Mouse (Mus musculus): ENCODE measurements around the gene Pomgnt2. TPM values are rescaled to one million over a fixed set of nuclear protein-coding genes. Genes with fewer than 3 reads are reported as not detected.

Pomgnt2 gene
- total and polyA plus RNA-seq, 3 experiments: not detected

DNA sequence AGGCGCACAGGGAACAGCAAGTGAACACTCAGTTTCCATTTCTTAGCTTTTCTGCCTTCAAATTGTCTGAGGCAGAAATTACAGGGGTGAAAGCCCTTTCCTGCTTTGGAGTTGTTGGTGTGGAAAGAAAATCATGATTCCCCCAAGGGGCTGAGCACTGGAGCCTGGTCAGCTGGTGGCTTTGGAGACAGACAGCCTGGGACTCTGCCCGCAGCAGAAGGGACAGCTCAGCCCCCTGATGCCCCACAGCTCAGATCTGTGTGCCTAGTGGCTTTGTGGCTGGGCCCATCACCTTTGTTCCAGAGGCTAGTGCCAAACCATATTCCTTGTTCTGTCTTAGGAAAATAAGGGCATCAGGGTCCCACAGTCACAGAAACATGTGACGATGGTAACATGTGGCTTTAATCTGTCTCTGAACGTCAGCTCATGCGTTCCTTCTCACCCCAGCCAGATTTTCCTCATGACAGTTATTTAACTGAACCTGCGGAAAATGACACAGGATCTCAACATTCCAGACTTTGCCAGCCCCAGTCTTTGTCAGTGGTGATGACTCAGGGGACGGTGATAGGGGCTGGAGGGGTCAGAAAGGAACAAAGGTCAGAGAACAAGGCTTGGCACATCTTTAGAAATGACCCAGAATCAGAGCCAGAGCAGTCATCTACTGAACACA lies 36.8 kb downstream of the Pomgnt2 start:
- no peak for DNase-seq (ENCODE audit: extremely low read depth)
- Histone ChIP-seq H3K79me2 (replicated peaks; ENCODE audit: control insufficient read depth, extremely low read depth, insufficient read depth, poor library complexity, severe bottlenecking) (no peaks in the 10 kb centered on the region), H3K4me1 (ENCODE audit: control insufficient read depth in 1 of 2, insufficient read depth in 2 of 2) (peaks cover 11 to 20% of the 10 kb centered on the region in 2 experiments), H3K27ac (ENCODE audit: insufficient read depth, low read depth) (no peak overlapping the region), H3K27me3 (replicated peaks) (no peaks in the 10 kb centered on the region), H3K9me3 (replicated peaks; ENCODE audit: low read length) (no peaks in the 10 kb centered on the region), H3K36me3 (replicated peaks in 1 of 2; ENCODE audit: control insufficient read depth in 1 of 2, insufficient read depth in 1 of 2, low read length in 1 of 2) (peaks cover 0 to 4% of the 10 kb centered on the region in 2 experiments), H3K9ac (ENCODE audit: insufficient read depth, low read depth) (no peak overlapping the region), H3K4me2 (ENCODE audit: insufficient read depth, low read depth, poor library complexity, severe bottlenecking) (no peak overlapping the region), H3K4me3 (replicated peaks in 1 of 3; ENCODE audit: low read depth in 2 of 3, low read length in 2 of 3, poor library complexity in 1 of 3) (no peak overlapping the region)
- TF ChIP-seq MXI1 (IDR thresholded peaks at IDR 0.05; ENCODE audit: low read depth, low read length) (no peak), POLR2A (IDR thresholded peaks at IDR 0.05; ENCODE audit: low read depth, low read length) (no peak), MYC (IDR thresholded peaks at IDR 0.05; ENCODE audit: low read depth, low read length) (no peak), ZC3H11A (IDR thresholded peaks at IDR 0.05; ENCODE audit: low read depth, low read length) (no peak), EP300 (IDR thresholded peaks at IDR 0.05; ENCODE audit: low read length) (no peak), ELF1 (IDR thresholded peaks at IDR 0.05; ENCODE audit: low read depth, low read length) (no peak), HCFC1 (IDR thresholded peaks at IDR 0.05; ENCODE audit: low read depth, low read length) (no peak), UBTF (IDR thresholded peaks at IDR 0.05; ENCODE audit: low read depth, low read length) (no peak), JUND (conservative IDR thresholded peaks at IDR 0.05; ENCODE audit: low read depth, low read length) (no peak), MAZ (IDR thresholded peaks at IDR 0.05; ENCODE audit: low read depth, low read length) (no peak), BHLHE40 (IDR thresholded peaks at IDR 0.05; ENCODE audit: low read depth, low read length) (no peak), RAD21 (IDR thresholded peaks at IDR 0.05; ENCODE audit: low read depth, low read length) (no peak), MEF2A (IDR thresholded peaks at IDR 0.05; ENCODE audit: borderline replicate concordance, low read depth, low read length) (no peak)
- dilution Hi-C loops (cut with MboI; ENCODE audit: extremely low pct_ligation_motif_present, extremely low pct_unique_long_range_greater_than_20kb, low sequenced_read_pairs): no loop called here
- in situ Hi-C loops (cut with MboI; ENCODE audit: low pct_ligation_motif_present, low pct_unique_long_range_greater_than_20kb, low sequenced_read_pairs): no loop called here

DNA sequence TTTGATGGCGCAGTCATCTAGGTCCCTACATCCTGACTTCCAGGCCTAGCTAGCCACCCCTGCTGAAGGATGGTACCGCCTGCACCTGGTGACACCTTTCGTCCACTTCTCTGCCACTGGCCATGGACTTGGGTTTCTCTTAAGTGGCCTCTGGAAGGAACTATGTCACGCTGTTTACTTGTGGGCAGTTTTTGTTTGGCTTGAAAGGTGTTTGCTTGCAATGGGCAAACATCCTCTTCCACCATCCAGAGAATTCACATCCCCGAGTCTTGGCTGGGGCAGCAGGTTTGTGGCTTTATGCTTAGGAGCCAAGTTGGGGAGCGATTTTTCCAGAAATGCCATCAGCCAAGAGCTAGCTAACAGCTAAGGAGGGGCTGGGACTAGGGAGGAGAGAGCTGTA lies 44.3 kb downstream of the Pomgnt2 start:
- Histone ChIP-seq H3K36me3 (replicated peaks in 1 of 2; ENCODE audit: control insufficient read depth in 1 of 2, insufficient read depth in 1 of 2, low read length in 1 of 2) (peaks cover 3 to 26% of the 10 kb centered on the region in 2 experiments), H3K27ac (ENCODE audit: insufficient read depth, low read depth) (no peak overlapping the region), H3K79me2 (replicated peaks; ENCODE audit: control insufficient read depth, extremely low read depth, insufficient read depth, poor library complexity, severe bottlenecking) (no peaks in the 10 kb centered on the region), H3K4me1 (ENCODE audit: control insufficient read depth in 1 of 2, insufficient read depth in 2 of 2) (peaks cover 0 to 3% of the 10 kb centered on the region in 2 experiments; a peak in 2 of 4 replicates), H3K9me3 (replicated peaks; ENCODE audit: low read length) (no peaks in the 10 kb centered on the region), H3K27me3 (replicated peaks) (no peaks in the 10 kb centered on the region), H3K9ac (ENCODE audit: insufficient read depth, low read depth) (no peak overlapping the region), H3K4me2 (ENCODE audit: insufficient read depth, low read depth, poor library complexity, severe bottlenecking) (no peak overlapping the region), H3K4me3 (replicated peaks in 1 of 3; ENCODE audit: low read depth in 2 of 3, low read length in 2 of 3, poor library complexity in 1 of 3) (no peak overlapping the region)
- in situ Hi-C loops (cut with MboI; ENCODE audit: low pct_ligation_motif_present, low pct_unique_long_range_greater_than_20kb, low sequenced_read_pairs): no loop called here
- no peak for TF ChIP-seq MYC (IDR thresholded peaks at IDR 0.05; ENCODE audit: low read depth, low read length)
- no peak for TF ChIP-seq ELF1 (IDR thresholded peaks at IDR 0.05; ENCODE audit: low read depth, low read length)
- TF ChIP-seq SMC3 (IDR thresholded peaks at IDR 0.05; ENCODE audit: low read depth, low read length): no peak
- TF ChIP-seq CHD1 (IDR thresholded peaks at IDR 0.05; ENCODE audit: low read depth, low read length): no peak
- no peak for TF ChIP-seq RAD21 (IDR thresholded peaks at IDR 0.05; ENCODE audit: low read depth, low read length)
- no peak for TF ChIP-seq MAFK (IDR thresholded peaks at IDR 0.05; ENCODE audit: insufficient replicate concordance, low read length)
- no peak for TF ChIP-seq UBTF (IDR thresholded peaks at IDR 0.05; ENCODE audit: low read depth, low read length)
- no peak for TF ChIP-seq MEF2A (IDR thresholded peaks at IDR 0.05; ENCODE audit: borderline replicate concordance, low read depth, low read length)
- no peak for TF ChIP-seq HCFC1 (IDR thresholded peaks at IDR 0.05; ENCODE audit: low read depth, low read length)
- no peak for TF ChIP-seq ETS1 (conservative IDR thresholded peaks at IDR 0.05; ENCODE audit: low read depth, low read length)
- no peak for TF ChIP-seq JUND (conservative IDR thresholded peaks at IDR 0.05; ENCODE audit: low read depth, low read length)
- no peak for TF ChIP-seq ZC3H11A (IDR thresholded peaks at IDR 0.05; ENCODE audit: low read depth, low read length)
- no peak for TF ChIP-seq POLR2AphosphoS2 (IDR thresholded peaks at IDR 0.05; ENCODE audit: low read depth, low read length)
- no peak for TF ChIP-seq NELFE (IDR thresholded peaks at IDR 0.05; ENCODE audit: low read depth, low read length)
- no peak for TF ChIP-seq KAT2A (IDR thresholded peaks at IDR 0.05; ENCODE audit: insufficient replicate concordance, low read length)
- TF ChIP-seq ZKSCAN1 (IDR thresholded peaks at IDR 0.05; ENCODE audit: borderline replicate concordance, low read depth, low read length): no peak
- TF ChIP-seq BHLHE40 (IDR thresholded peaks at IDR 0.05; ENCODE audit: low read depth, low read length): no peak
- TF ChIP-seq USF2 (conservative IDR thresholded peaks at IDR 0.05; ENCODE audit: low read depth, low read length): no peak
- no peak for DNase-seq (ENCODE audit: extremely low read depth)
- dilution Hi-C loops (cut with MboI; ENCODE audit: extremely low pct_ligation_motif_present, extremely low pct_unique_long_range_greater_than_20kb, low sequenced_read_pairs): no loop called here

All from CH12.LX (cell line).